Mouse (Mus musculus): ENCODE measurements around the gene Xrra1. TPM values are rescaled to one million over a fixed set of nuclear protein-coding genes. Genes with fewer than 3 reads are reported as not detected.

Gene Xrra1
- polyA plus RNA-seq, 2 experiments = not detected

- no peak overlapping the region for H3K9ac ChIP-seq (replicated peaks)
- no peak overlapping the region for H3K4me2 ChIP-seq (ENCODE audit: low read depth)
- H3K27ac ChIP-seq = no peak overlapping the region
- H3K27me3 ChIP-seq (ENCODE audit: control insufficient read depth, insufficient read depth, low read length) = no peaks in the 10 kb centered on the region
- no peak for TF ChIP-seq EP300 (IDR thresholded peaks at IDR 0.05; ENCODE audit: low read depth)
- no peak for TF ChIP-seq CTCF (IDR thresholded peaks at IDR 0.05; ENCODE audit: low read depth)
- H3K4me1 ChIP-seq (replicated peaks; ENCODE audit: control insufficient read depth in 2 of 2, insufficient read depth in 2 of 2, low read length in 1 of 2) = no peaks in the 10 kb centered on the region
- no peak for ATAC-seq (ENCODE audit: insufficient read depth)
- 53% methylated on average over 6 of the region's 6 CpGs for WGBS (ENCODE audit: insufficient replicate concordance)
- no peak overlapping the region for H3K4me3 ChIP-seq (ENCODE audit: insufficient read depth in 1 of 2, low read depth in 2 of 2, low read length in 2 of 2)
- no peak for DNase-seq (ENCODE audit: low read depth in 3 of 3, low spot score in 3 of 3)
- H3K9me3 ChIP-seq (ENCODE audit: control insufficient read depth, low read length) = no peaks in the 10 kb centered on the region
- no peaks in the 10 kb centered on the region for H3K36me3 ChIP-seq (replicated peaks; ENCODE audit: control insufficient read depth, insufficient read depth, low read depth)
These were observed 15.0 kb downstream of the Xrra1 start for GRCm38 (mm10) chr7:99873965-99874364.

DNA sequence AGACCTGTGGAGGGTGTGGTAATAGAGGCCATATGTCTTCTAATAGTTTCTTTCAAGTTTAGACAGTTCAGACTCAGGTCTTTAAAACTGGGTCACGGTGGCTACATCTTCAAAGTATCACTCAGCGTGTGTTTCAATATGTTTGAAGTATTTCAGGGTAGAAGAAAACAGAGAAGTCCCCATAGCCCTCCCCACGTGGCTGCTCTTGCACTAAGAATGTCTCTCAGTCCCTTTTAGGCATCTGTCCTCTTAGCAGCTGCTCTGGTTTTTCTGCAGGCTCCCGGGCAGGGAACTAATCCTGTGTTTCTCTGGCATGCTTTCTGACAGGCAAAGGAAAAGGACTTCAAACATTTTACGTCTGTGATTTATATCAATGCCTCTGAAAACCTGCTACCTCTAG, 17.0 kb downstream of the Xrra1 start:
- no peaks in the 10 kb centered on the region for H3K27me3 ChIP-seq (ENCODE audit: control insufficient read depth, insufficient read depth, low read length)
- H3K9me3 ChIP-seq (ENCODE audit: control insufficient read depth, low read length) = no peaks in the 10 kb centered on the region
- no peaks in the 10 kb centered on the region for H3K36me3 ChIP-seq (replicated peaks; ENCODE audit: control insufficient read depth, insufficient read depth, low read depth)
- DNase-seq (ENCODE audit: low read depth in 3 of 3, low spot score in 3 of 3) (no peak), ATAC-seq (ENCODE audit: insufficient read depth) (no peak)
- no peak overlapping the region for H3K4me2 ChIP-seq (ENCODE audit: low read depth)
- 45% methylated on average over 5 of the region's 5 CpGs for WGBS (ENCODE audit: insufficient replicate concordance)
- no peaks in the 10 kb centered on the region for H3K4me1 ChIP-seq (replicated peaks; ENCODE audit: control insufficient read depth in 2 of 2, insufficient read depth in 2 of 2, low read length in 1 of 2)
- no peak overlapping the region for H3K4me3 ChIP-seq (ENCODE audit: insufficient read depth in 1 of 2, low read depth in 2 of 2, low read length in 2 of 2)
- H3K9ac ChIP-seq (replicated peaks) = no peak overlapping the region
- H3K27ac ChIP-seq = no peak overlapping the region
- no peak for TF ChIP-seq CTCF (IDR thresholded peaks at IDR 0.05; ENCODE audit: low read depth)
- no peak for TF ChIP-seq EP300 (IDR thresholded peaks at IDR 0.05; ENCODE audit: low read depth)

- Histone ChIP-seq H3K4me1 (replicated peaks; ENCODE audit: control insufficient read depth in 2 of 2, insufficient read depth in 2 of 2, low read length in 1 of 2) (no peaks in the 10 kb centered on the region), H3K4me2 (ENCODE audit: low read depth) (no peak overlapping the region), H3K27me3 (ENCODE audit: control insufficient read depth, insufficient read depth, low read length) (no peaks in the 10 kb centered on the region), H3K9me3 (ENCODE audit: control insufficient read depth, low read length) (no peaks in the 10 kb centered on the region), H3K36me3 (replicated peaks; ENCODE audit: control insufficient read depth, insufficient read depth, low read depth) (no peaks in the 10 kb centered on the region), H3K27ac (no peak overlapping the region), H3K4me3 (ENCODE audit: insufficient read depth in 1 of 2, low read depth in 2 of 2, low read length in 2 of 2) (no peak overlapping the region), H3K9ac (replicated peaks) (no peak overlapping the region)
- DNase-seq (ENCODE audit: low read depth in 3 of 3, low spot score in 3 of 3) = peak; percentile 58 to 60 (median 60)
- no peak for ATAC-seq (ENCODE audit: insufficient read depth)
- 0% methylated on average over 3 of the region's 3 CpGs for WGBS (ENCODE audit: insufficient replicate concordance)
- TF ChIP-seq CTCF (IDR thresholded peaks at IDR 0.05; ENCODE audit: low read depth) (peak; percentile 95), EP300 (IDR thresholded peaks at IDR 0.05; ENCODE audit: low read depth) (no peak)
These were observed 17.4 kb downstream of the Xrra1 start for GRCm38 (mm10) chr7:99876345-99876744.

DNA sequence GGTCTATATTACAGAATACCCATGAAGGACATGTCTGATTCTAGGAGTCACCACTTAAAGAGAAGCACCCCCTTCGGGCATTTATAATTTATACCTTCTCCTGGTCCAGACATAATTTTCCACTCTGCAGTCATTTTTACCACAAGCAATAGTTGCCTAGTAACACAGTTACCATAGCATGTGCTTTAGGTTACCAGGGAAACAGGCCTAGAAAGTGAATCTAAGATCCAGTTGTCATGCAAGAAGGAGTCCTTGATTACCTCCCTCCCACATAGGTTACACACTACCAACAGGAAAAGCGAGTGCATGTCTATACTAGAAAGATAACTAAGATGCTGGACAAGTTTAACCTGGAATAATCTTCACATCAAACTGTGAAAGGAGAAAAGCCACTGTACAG, 19.3 kb downstream of the Xrra1 start:
- WGBS (ENCODE audit: insufficient replicate concordance) = 49% methylated on average over 2 of the region's 2 CpGs

GRCm38 (mm10) chr7:99887230-99887735, 28.4 kb downstream of the Xrra1 start:
- Histone ChIP-seq H3K27me3 (ENCODE audit: control insufficient read depth, insufficient read depth, low read length) (no peaks in the 10 kb centered on the region), H3K9me3 (ENCODE audit: control insufficient read depth, low read length) (no peaks in the 10 kb centered on the region), H3K9ac (replicated peaks) (no peak overlapping the region), H3K4me3 (ENCODE audit: insufficient read depth in 1 of 2, low read depth in 2 of 2, low read length in 2 of 2) (no peak overlapping the region), H3K4me1 (replicated peaks; ENCODE audit: control insufficient read depth in 2 of 2, insufficient read depth in 2 of 2, low read length in 1 of 2) (no peaks in the 10 kb centered on the region), H3K4me2 (ENCODE audit: low read depth) (no peak overlapping the region), H3K27ac (no peak overlapping the region), H3K36me3 (replicated peaks; ENCODE audit: control insufficient read depth, insufficient read depth, low read depth) (no peaks in the 10 kb centered on the region)
- ATAC-seq (ENCODE audit: insufficient read depth) (no peak), DNase-seq (ENCODE audit: low read depth in 3 of 3, low spot score in 3 of 3) (no peak)
- TF ChIP-seq CTCF (IDR thresholded peaks at IDR 0.05; ENCODE audit: low read depth) = no peak
- no peak for TF ChIP-seq EP300 (IDR thresholded peaks at IDR 0.05; ENCODE audit: low read depth)
- WGBS (ENCODE audit: insufficient replicate concordance) = 51% methylated on average over 2 of the region's 2 CpGs

More for the DNA sequence above, 19.3 kb downstream of the Xrra1 start:
- TF ChIP-seq EP300 (IDR thresholded peaks at IDR 0.05; ENCODE audit: low read depth) (no peak), CTCF (IDR thresholded peaks at IDR 0.05; ENCODE audit: low read depth) (no peak)
- Histone ChIP-seq H3K36me3 (replicated peaks; ENCODE audit: control insufficient read depth, insufficient read depth, low read depth) (no peaks in the 10 kb centered on the region), H3K4me1 (replicated peaks; ENCODE audit: control insufficient read depth in 2 of 2, insufficient read depth in 2 of 2, low read length in 1 of 2) (no peaks in the 10 kb centered on the region), H3K4me3 (ENCODE audit: insufficient read depth in 1 of 2, low read depth in 2 of 2, low read length in 2 of 2) (no peak overlapping the region), H3K9me3 (ENCODE audit: control insufficient read depth, low read length) (no peaks in the 10 kb centered on the region), H3K27ac (no peak overlapping the region), H3K4me2 (ENCODE audit: low read depth) (no peak overlapping the region), H3K9ac (replicated peaks) (no peak overlapping the region), H3K27me3 (ENCODE audit: control insufficient read depth, insufficient read depth, low read length) (no peaks in the 10 kb centered on the region)
- DNase-seq (ENCODE audit: low read depth in 3 of 3, low spot score in 3 of 3) (no peak), ATAC-seq (ENCODE audit: insufficient read depth) (no peak)

All from liver, embryonic 14.5 days (tissue).